Mouse (Mus musculus): Measurements from ENCODE around the gene Frat2.
A peak's percentile ranks its signal among the peaks of the same experiment; 100 is the strongest.

DNA sequence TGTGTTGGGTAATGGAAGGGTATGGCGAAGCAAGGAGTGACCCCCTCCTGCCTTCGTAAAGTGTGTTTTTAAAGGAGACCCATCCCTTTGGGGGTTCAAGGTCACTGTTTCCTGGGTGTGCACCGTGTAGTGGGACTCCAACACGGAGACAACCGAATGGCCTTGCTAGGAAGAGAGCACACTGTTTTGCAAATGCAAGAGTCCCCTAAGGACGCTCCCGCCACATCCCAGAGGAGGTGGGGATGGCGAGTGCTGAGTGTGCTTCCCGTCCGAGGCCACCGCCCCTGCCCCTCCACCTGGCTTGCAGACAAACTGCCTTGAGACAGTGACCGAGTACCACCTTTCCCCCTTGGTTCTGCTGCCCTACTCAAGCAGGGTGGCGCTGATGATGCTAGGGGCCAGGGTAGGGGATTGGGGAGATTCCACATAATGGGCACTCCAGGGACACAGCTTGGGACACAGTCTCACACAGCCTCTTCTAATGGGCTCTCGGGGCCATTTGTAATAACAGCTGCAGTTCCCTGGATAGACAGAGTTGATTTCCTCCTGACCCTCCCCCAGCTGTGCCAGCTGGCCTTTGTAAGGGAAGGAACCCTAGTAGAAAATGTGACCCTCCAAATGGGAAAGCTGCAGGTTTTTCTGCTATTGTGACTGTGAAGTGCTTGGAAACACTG lies 16.1 kb downstream of the Frat2 start:
- TF ChIP-seq POLR2A (IDR thresholded peaks at IDR 0.05; ENCODE audit: low read depth, low read length) (peak; percentile 23; the same call in 1 of the 2 replicates), CTCF (IDR thresholded peaks at IDR 0.05; ENCODE audit: extremely low read depth, insufficient read length, insufficient replicate concordance, low read depth, low read length) (no peak)
